ENCODE assay signal across 27 mouse cellular contexts in the genomic region with DNA sequence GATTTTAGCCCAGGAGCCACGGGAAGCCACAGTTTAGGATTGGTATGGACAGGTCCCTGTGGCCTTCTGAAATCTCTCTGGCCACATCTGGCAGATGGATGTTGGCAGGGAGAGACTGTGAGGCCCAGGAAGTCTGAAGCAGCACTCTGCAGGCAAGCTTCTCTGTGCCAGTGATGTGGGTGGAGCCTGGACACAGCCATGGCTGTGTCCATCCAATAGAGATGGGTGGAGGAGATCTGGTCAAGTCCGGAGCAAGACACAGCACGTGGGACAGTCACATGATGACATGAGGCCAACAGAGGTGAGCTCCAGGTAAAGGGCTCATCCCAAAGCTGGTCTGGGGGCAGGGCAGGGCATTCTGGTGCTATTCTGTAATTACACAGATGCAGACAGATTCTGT. TPM values are rescaled to one million over a fixed set of nuclear protein-coding genes. Genes with fewer than 3 reads are reported as not detected.
DNase-seq lines count a peak whose midpoint lies in the region; ATAC-seq lines count a peak whose summit lies in the region.
"Had no signal": no experiment of that assay in that cellular context is flagged by ENCODE, and none has a peak within 500 bp of the region (broad histone marks: within the 10 kb centered on the region; RNA-seq: fewer than 3 reads in every experiment).

No protein-coding gene starts in this region.

- H3K4me2 ChIP-seq in hindbrain, embryonic 13.5 days = no peak overlapping the region
- H3K4me2 ChIP-seq in hindbrain, embryonic 14.5 days (replicated peaks) = no peak overlapping the region
- H3K4me2 ChIP-seq: embryonic facial prominence, embryonic 13.5 days; forebrain, embryonic 12.5 days; heart, embryonic 11.5 days; hindbrain, embryonic 15.5 days; liver, embryonic 12.5 days; midbrain, embryonic 11.5 days; neural tube, embryonic 12.5 days had no signal

- H3K4me1 ChIP-seq in hindbrain, embryonic 13.5 days (replicated peaks) = peaks cover 40% of the 10 kb centered on the region
- H3K4me1 ChIP-seq in hindbrain, embryonic 14.5 days (replicated peaks; ENCODE audit: control insufficient read depth, insufficient read depth, low read length) = peaks cover 27% of the 10 kb centered on the region; the same call in 1 of the 2 replicates
- peaks cover 60% of the 10 kb centered on the region for H3K4me1 ChIP-seq in limb, embryonic 10.5 days

- H3K27ac ChIP-seq in hindbrain, embryonic 13.5 days = no peak overlapping the region
- no peak overlapping the region for H3K27ac ChIP-seq in hindbrain, embryonic 14.5 days
- peak overlapping the region; percentile 85 for H3K27ac ChIP-seq in limb, embryonic 10.5 days
- H3K27ac ChIP-seq: embryonic facial prominence, embryonic 13.5 days; forebrain, embryonic 12.5 days; hindbrain, embryonic 15.5 days; liver, embryonic 12.5 days; neural tube, embryonic 12.5 days had no signal

- WGBS in hindbrain, embryonic 13.5 days = 75% methylated on average over 3 of the region's 3 CpGs
- 78% methylated on average over 3 of the region's 3 CpGs for WGBS in hindbrain, embryonic 14.5 days
- 80% methylated on average over 3 of the region's 3 CpGs for WGBS in limb, embryonic 10.5 days

- no peaks in the 10 kb centered on the region for H3K36me3 ChIP-seq in hindbrain, embryonic 13.5 days
- H3K36me3 ChIP-seq in hindbrain, embryonic 14.5 days (replicated peaks; ENCODE audit: control insufficient read depth, insufficient read depth) = no peaks in the 10 kb centered on the region
- peaks cover 30% of the 10 kb centered on the region; the same call in 1 of the 2 replicates for H3K36me3 ChIP-seq in limb, embryonic 10.5 days
- H3K36me3 ChIP-seq: forebrain, embryonic 12.5 days; hindbrain, embryonic 15.5 days had no signal

- no peak overlapping the region for H3K4me3 ChIP-seq in hindbrain, embryonic 13.5 days
- no peak overlapping the region for H3K4me3 ChIP-seq in hindbrain, embryonic 14.5 days (replicated peaks; ENCODE audit: low read length)
- H3K4me3 ChIP-seq in limb, embryonic 10.5 days = no peak overlapping the region
- H3K4me3 ChIP-seq: embryonic facial prominence, embryonic 13.5 days; erythroblast, embryonic 14.5 days; forebrain, embryonic 12.5 days; hindbrain, embryonic 15.5 days; liver, embryonic 12.5 days; neural tube, embryonic 12.5 days had no signal

- H3K9ac ChIP-seq in hindbrain, embryonic 13.5 days = peak overlapping the region; percentile 13; the same call in 1 of the 2 replicates
- no peak overlapping the region for H3K9ac ChIP-seq in hindbrain, embryonic 14.5 days
- H3K9ac ChIP-seq: embryonic facial prominence, embryonic 13.5 days; forebrain, embryonic 12.5 days; hindbrain, embryonic 15.5 days; liver, embryonic 12.5 days; neural tube, embryonic 12.5 days had no signal

- no peaks in the 10 kb centered on the region for H3K27me3 ChIP-seq in hindbrain, embryonic 13.5 days
- H3K27me3 ChIP-seq in hindbrain, embryonic 14.5 days (ENCODE audit: control insufficient read depth, insufficient read depth, low read length) = no peaks in the 10 kb centered on the region
- no peaks in the 10 kb centered on the region for H3K27me3 ChIP-seq in limb, embryonic 10.5 days (ENCODE audit: low read depth, poor library complexity, severe bottlenecking)
- H3K27me3 ChIP-seq: embryonic facial prominence, embryonic 13.5 days; forebrain, embryonic 12.5 days; hindbrain, embryonic 15.5 days; neural tube, embryonic 12.5 days had no signal

- H3K9me3 ChIP-seq in hindbrain, embryonic 13.5 days = no peaks in the 10 kb centered on the region
- H3K9me3 ChIP-seq in hindbrain, embryonic 14.5 days (ENCODE audit: control insufficient read depth, low read length) = no peaks in the 10 kb centered on the region
- no peaks in the 10 kb centered on the region for H3K9me3 ChIP-seq in limb, embryonic 10.5 days (replicated peaks)
- H3K9me3 ChIP-seq: embryonic facial prominence, embryonic 13.5 days; forebrain, embryonic 12.5 days; hindbrain, embryonic 15.5 days; liver, embryonic 12.5 days; neural tube, embryonic 12.5 days had no signal

- no peak for DNase-seq in hindbrain, embryonic 14.5 days (ENCODE audit: low spot score)
- DNase-seq in 3T3-L1 (ENCODE audit: low read depth, low spot score) (peak; percentile 46), MN1 (ENCODE audit: low spot score) (peak; percentile 64)
- no peak for DNase-seq in limb, embryonic 10.5 days (ENCODE audit: low spot score)
- no peak for DNase-seq in yolk sac, embryonic 10.5 days (ENCODE audit: low spot score)
- DNase-seq in thymus, postnatal 4 days = no peak
- DNase-seq: adrenal gland, postnatal 25 days; cerebellum, adult 11-12 months; cerebellum, postnatal 14 days; heart, postnatal 10 days; kidney, adult 9 months; kidney, postnatal 25 days; lung, adult 18-20 months; lung, postnatal 10 days; retina, postnatal 1 day; right cerebral cortex, postnatal 25 days; spleen, adult 18-20 months had no signal

- no peak for ATAC-seq in hindbrain, embryonic 13.5 days (ENCODE audit: low FRiP score)
- no peak for ATAC-seq in hindbrain, embryonic 14.5 days (ENCODE audit: low FRiP score)
- ATAC-seq: intestine, embryonic 16.5 days; liver, embryonic 12.5 days had no signal

RNA-seq across cellular contexts. Expression of a gene that starts 27.6 kb away (rescaled TPM):
- polyA plus RNA-seq in hindbrain, embryonic 13.5 days (2015; fragmentation: Nextera tagmentation; extraction: Ambion mirVana) = 11.9 and 12.2 TPM in 2 replicates
- polyA plus RNA-seq in hindbrain, embryonic 14.5 days (2014; fragmentation: Nextera tagmentation; extraction: Ambion mirVana) = 18.5 and 19.0 TPM in 2 replicates
- 9.9 and 17.0 TPM in 2 replicates for polyA plus RNA-seq in limb, embryonic 10.5 days (2016; fragmentation: Nextera tagmentation; extraction: Ambion mirVana)

RNA-seq across cellular contexts. Expression of a gene that starts 47.3 kb away (rescaled TPM):
- polyA plus RNA-seq in hindbrain, embryonic 13.5 days (2015; fragmentation: Nextera tagmentation; extraction: Ambion mirVana) = 28.0 and 32.0 TPM in 2 replicates
- polyA plus RNA-seq in hindbrain, embryonic 14.5 days (2014; fragmentation: Nextera tagmentation; extraction: Ambion mirVana) = 29.5 and 31.8 TPM in 2 replicates
- 56.8 and 67.3 TPM in 2 replicates for polyA plus RNA-seq in limb, embryonic 10.5 days (2016; fragmentation: Nextera tagmentation; extraction: Ambion mirVana)

Comparison
In these comparisons a context has a peak if more than half of its experiments do, and no peak if none do; other contexts are left out.
1. DNase-seq: peak in 3T3-L1 (single experiment) and MN1 (single experiment); none in hindbrain, embryonic 14.5 days (single experiment), limb, embryonic 10.5 days (single experiment), yolk sac, embryonic 10.5 days (single experiment) and thymus, postnatal 4 days (single experiment).